Mouse (Mus musculus) CH12.LX (cell line): ENCODE measurements around the gene Chid1. TPM values are rescaled to one million over a fixed set of nuclear protein-coding genes. Genes with fewer than 3 reads are reported as not detected.

Experiments used
- DNase-seq: peaks from one replicate; pipeline ENCODE4 v3.0.0-alpha.2; 2013; ENCODE audit errors: extremely low read depth
- H3K27ac ChIP-seq: 2 replicates; pipeline ENCODE4 v1.5.1; 2012; ENCODE audit warnings: low read depth, mild to moderate bottlenecking, control low read depth, moderate library complexity; ENCODE audit not compliant: insufficient read depth
- H3K27me3 ChIP-seq: replicated peaks from 2 replicates; pipeline ENCODE3; 2012; ENCODE audit warnings: inconsistent platforms
- H3K36me3 ChIP-seq, 2 experiments: replicated peaks in 1 of 2; 2 replicates each; pipeline versions ENCODE3 to v1.6.1; 2012; ENCODE audit warnings: inconsistent platforms in 1 of 2, low read length in 1 of 2, mild to moderate bottlenecking in 1 of 2, mixed read lengths in 1 of 2, moderate library complexity in 1 of 2; ENCODE audit not compliant: control insufficient read depth in 1 of 2, insufficient read depth in 1 of 2
- H3K4me1 ChIP-seq, 2 experiments: 2 replicates each; pipeline ENCODE4 v1.6.1; 2012; ENCODE audit warnings: inconsistent platforms in 1 of 2, moderate library complexity in 1 of 2; ENCODE audit not compliant: insufficient read depth in 2 of 2, control insufficient read depth in 1 of 2
- H3K4me2 ChIP-seq: 2 replicates; pipeline ENCODE4 v1.6.1; 2012; ENCODE audit warnings: low read depth, mild to moderate bottlenecking, control low read depth; ENCODE audit not compliant: poor library complexity, insufficient read depth, severe bottlenecking
- H3K4me3 ChIP-seq, 3 experiments: fragments of 150-350 bp in 1 of 3; sonication (generic) in 1 of 3; replicated peaks in 1 of 3; 2 replicates each; pipeline versions ENCODE3 to v1.5.1; 2011 to 2012; ENCODE audit warnings: low read depth in 2 of 3, low read length in 2 of 3, mild to moderate bottlenecking in 2 of 3, moderate library complexity in 2 of 3, control low read depth in 1 of 3, improper control_type of control experiment in 1 of 3, inconsistent platforms in 1 of 3, mixed read lengths in 1 of 3; ENCODE audit not compliant: poor library complexity in 1 of 3
- H3K79me2 ChIP-seq: replicated peaks from 2 replicates; pipeline ENCODE4 v1.6.1; 2012; ENCODE audit warnings: mild to moderate bottlenecking, moderate library complexity; ENCODE audit not compliant: control insufficient read depth, poor library complexity, insufficient read depth, severe bottlenecking; ENCODE audit errors: extremely low read depth
- H3K9ac ChIP-seq: 2 replicates; pipeline ENCODE4 v1.6.1; 2012; ENCODE audit warnings: low read depth, mild to moderate bottlenecking, control low read depth, moderate library complexity; ENCODE audit not compliant: insufficient read depth
- H3K9me3 ChIP-seq: replicated peaks from 2 replicates; pipeline ENCODE3; 2012; ENCODE audit warnings: low read length, inconsistent platforms, mixed read lengths
- BHLHE40 ChIP-seq: IDR thresholded peaks from 2 replicates; pipeline ENCODE4 v1.6.1; 2011; ENCODE audit warnings: mild to moderate bottlenecking, low read depth, low read length, improper control_type of control experiment
- CHD1 ChIP-seq: IDR thresholded peaks from 2 replicates; pipeline ENCODE4 v1.6.1; 2012; ENCODE audit warnings: low read depth, low read length, improper control_type of control experiment, inconsistent platforms
- CHD2 ChIP-seq: IDR thresholded peaks from 2 replicates; pipeline ENCODE4 v1.6.1; 2011; ENCODE audit warnings: low read length, improper control_type of control experiment
- CTCF ChIP-seq, 2 experiments: IDR thresholded peaks in 1 of 2; conservative IDR thresholded peaks in 1 of 2; 2 replicates each; pipeline ENCODE4 v1.5.1; 2011 to 2012; ENCODE audit warnings: low read depth in 2 of 2, low read length in 2 of 2, improper control_type of control experiment in 1 of 2, inconsistent platforms in 1 of 2, mild to moderate bottlenecking in 1 of 2, moderate library complexity in 1 of 2
- ELF1 ChIP-seq: IDR thresholded peaks from 2 replicates; pipeline ENCODE4 v1.6.1; 2014; ENCODE audit warnings: low read depth, mild to moderate bottlenecking, inconsistent platforms, low read length, improper control_type of control experiment
- ETS1 ChIP-seq: conservative IDR thresholded peaks from 2 replicates; pipeline ENCODE4 v1.6.1; 2012; ENCODE audit warnings: low read depth, mild to moderate bottlenecking, inconsistent platforms, low read length, improper control_type of control experiment, moderate library complexity
- GABPA ChIP-seq: IDR thresholded peaks from 2 replicates; pipeline ENCODE4 v1.6.1; 2012; ENCODE audit warnings: low read depth, low read length, improper control_type of control experiment, inconsistent platforms; ENCODE audit not compliant: insufficient replicate concordance
- KAT2A ChIP-seq: IDR thresholded peaks from 2 replicates; pipeline ENCODE4 v1.6.1; 2012; ENCODE audit warnings: low read length, improper control_type of control experiment, inconsistent platforms; ENCODE audit not compliant: insufficient replicate concordance
- MAFK ChIP-seq: IDR thresholded peaks from 2 replicates; pipeline ENCODE4 v1.6.1; 2011; ENCODE audit warnings: low read length, improper control_type of control experiment; ENCODE audit not compliant: insufficient replicate concordance
- MAX ChIP-seq: IDR thresholded peaks from 2 replicates; pipeline ENCODE4 v1.6.1; 2011; ENCODE audit warnings: low read length, improper control_type of control experiment
- MAZ ChIP-seq: IDR thresholded peaks from 2 replicates; pipeline ENCODE4 v1.6.1; 2012; ENCODE audit warnings: low read depth, mild to moderate bottlenecking, inconsistent platforms, low read length, improper control_type of control experiment, moderate library complexity
- MEF2A ChIP-seq: IDR thresholded peaks from 2 replicates; pipeline ENCODE4 v1.6.1; 2014; ENCODE audit warnings: low read depth, mild to moderate bottlenecking, inconsistent platforms, low read length, improper control_type of control experiment, borderline replicate concordance
- MXI1 ChIP-seq: IDR thresholded peaks from 2 replicates; pipeline ENCODE4 v1.6.1; 2011; ENCODE audit warnings: mild to moderate bottlenecking, low read depth, low read length, improper control_type of control experiment
- MYC ChIP-seq: IDR thresholded peaks from 2 replicates; pipeline ENCODE4 v1.6.1; 2011; ENCODE audit warnings: low read depth, mild to moderate bottlenecking, improper control_type of control experiment, low read length
- NELFE ChIP-seq: IDR thresholded peaks from 2 replicates; pipeline ENCODE4 v1.6.1; 2011; ENCODE audit warnings: low read depth, low read length, improper control_type of control experiment
- NRF1 ChIP-seq: IDR thresholded peaks from 2 replicates; pipeline ENCODE4 v1.6.1; 2014; ENCODE audit warnings: low read depth, mild to moderate bottlenecking, inconsistent platforms, low read length, improper control_type of control experiment, moderate library complexity
- PAX5 ChIP-seq: IDR thresholded peaks from 2 replicates; pipeline ENCODE4 v1.6.1; 2012; ENCODE audit warnings: low read length, inconsistent platforms, mixed read lengths
- POLR2A ChIP-seq: IDR thresholded peaks from 2 replicates; pipeline ENCODE4 v1.6.1; 2011; ENCODE audit warnings: low read depth, mild to moderate bottlenecking, improper control_type of control experiment, low read length
- POLR2AphosphoS2 ChIP-seq: IDR thresholded peaks from 2 replicates; pipeline ENCODE4 v1.6.1; 2011; ENCODE audit warnings: low read depth, low read length, improper control_type of control experiment
- RCOR1 ChIP-seq: conservative IDR thresholded peaks from 2 replicates; pipeline ENCODE4 v1.6.1; 2012; ENCODE audit warnings: low read depth, mild to moderate bottlenecking, inconsistent platforms, low read length, improper control_type of control experiment
- SIN3A ChIP-seq: IDR thresholded peaks from 2 replicates; pipeline ENCODE4 v1.6.1; 2012; ENCODE audit warnings: low read length, improper control_type of control experiment, inconsistent platforms
- SMC3 ChIP-seq: IDR thresholded peaks from 2 replicates; pipeline ENCODE4 v1.6.1; 2011; ENCODE audit warnings: low read depth, low read length, improper control_type of control experiment
- UBTF ChIP-seq: IDR thresholded peaks from 2 replicates; pipeline ENCODE4 v1.6.1; 2012; ENCODE audit warnings: low read depth, mild to moderate bottlenecking, inconsistent platforms, low read length, improper control_type of control experiment, moderate library complexity
- USF1 ChIP-seq: IDR thresholded peaks from 2 replicates; pipeline ENCODE4 v1.6.1; 2014; ENCODE audit warnings: low read depth, mild to moderate bottlenecking, inconsistent platforms, low read length, improper control_type of control experiment
- USF2 ChIP-seq: conservative IDR thresholded peaks from 2 replicates; pipeline ENCODE4 v1.6.1; 2011; ENCODE audit warnings: low read depth, low read length, improper control_type of control experiment
- ZC3H11A ChIP-seq: IDR thresholded peaks from 2 replicates; pipeline ENCODE4 v1.6.1; 2012; ENCODE audit warnings: low read depth, mild to moderate bottlenecking, inconsistent platforms, low read length, improper control_type of control experiment
- ZNF384 ChIP-seq: IDR thresholded peaks from 2 replicates; pipeline ENCODE4 v1.6.1; 2012; ENCODE audit warnings: low read depth, low read length, improper control_type of control experiment, inconsistent platforms
- dilution Hi-C: fragments of 300-500 bp; cut with MboI; formaldehyde crosslinking; loops from 2 replicates; pipeline ENCODE4 v1.14.3; 2020; ENCODE audit warnings: low sequenced_read_pairs; ENCODE audit not compliant: extremely low pct_unique_long_range_greater_than_20kb, extremely low pct_ligation_motif_present
- in situ Hi-C: fragments of 300-500 bp; cut with MboI; formaldehyde crosslinking; loops from 3 replicates; pipeline ENCODE4 v1.14.3; 2019; ENCODE audit warnings: low sequenced_read_pairs, low pct_ligation_motif_present, low pct_unique_long_range_greater_than_20kb, mixed read lengths
- polyA plus RNA-seq: library from polyadenylated mRNA; unstranded; fragments of >175 nt; gene quantifications from 2 replicates; pipeline ENCODE4 v1.2.1, GENCODE M21; 2012; ENCODE audit warnings: low read depth; ENCODE audit not compliant: insufficient read length
- total RNA-seq, 2 experiments: library from RNA; depleted of rRNA; stranded (reverse); fragments of 300-350 nt in 1 of 2; fragments of >200 nt in 1 of 2; gene quantifications; 2 replicates each; pipeline ENCODE4 v1.2.3; 2012 to 2014

Chid1 gene
- total and polyA plus RNA-seq, 3 experiments: 27.0 to 50.5 (median 42.3) TPM

- H3K9ac ChIP-seq: no peak overlapping the region
- peaks cover 4 to 25% of the 10 kb centered on the region in 2 experiments for H3K4me1 ChIP-seq
- H3K79me2 ChIP-seq: no peaks in the 10 kb centered on the region
- no peak overlapping the region for H3K27ac ChIP-seq
- no peak for TF ChIP-seq CHD1
- TF ChIP-seq MXI1: no peak
- no peak for TF ChIP-seq USF1
- TF ChIP-seq SIN3A: no peak
- TF ChIP-seq USF2: no peak
- no peak for TF ChIP-seq POLR2A
- no peak for TF ChIP-seq RCOR1
- no peak for TF ChIP-seq CTCF (conservative IDR thresholded peaks at IDR 0.05 in 1 of 2, IDR thresholded peaks at IDR 0.05 in 1 of 2; ENCODE audit: low read depth in 2 of 2, low read length in 2 of 2)
- no peak for TF ChIP-seq MEF2A
- TF ChIP-seq ETS1: no peak
- no peak for TF ChIP-seq POLR2AphosphoS2
- no peak for TF ChIP-seq MYC
- TF ChIP-seq SMC3: no peak
- TF ChIP-seq GABPA: no peak
- no peak for TF ChIP-seq MAFK
- TF ChIP-seq PAX5: no peak
- TF ChIP-seq ELF1: no peak
- no peak for TF ChIP-seq CHD2
- TF ChIP-seq NELFE: no peak
- TF ChIP-seq MAZ: no peak
- TF ChIP-seq, all 38 proteins: peak for 0
- Histone ChIP-seq H3K4me3 (no peak overlapping the region), H3K9me3 (no peaks in the 10 kb centered on the region), H3K36me3 (peaks cover 22 to 35% of the 10 kb centered on the region in 2 experiments), H3K4me2 (no peak overlapping the region), H3K27me3 (no peaks in the 10 kb centered on the region)
- no peak for DNase-seq
- dilution Hi-C loops (no loop called here), in situ Hi-C loops (no loop called here)
Measured at GRCm38 (mm10) chr7:141462333-141462821, 77.3 kb downstream of the Chid1 start.

- Histone ChIP-seq H3K4me2 (no peak overlapping the region), H3K9ac (no peak overlapping the region), H3K4me3 (no peak overlapping the region), H3K27ac (no peak overlapping the region), H3K36me3 (peaks cover 22 to 42% of the 10 kb centered on the region in 2 experiments), H3K4me1 (peaks cover 5 to 24% of the 10 kb centered on the region in 2 experiments), H3K79me2 (no peaks in the 10 kb centered on the region), H3K27me3 (no peaks in the 10 kb centered on the region), H3K9me3 (no peaks in the 10 kb centered on the region)
- in situ Hi-C loops: no loop called here
- TF ChIP-seq ELF1 (no peak), BHLHE40 (no peak), SMC3 (no peak), MAX (no peak), POLR2A (no peak), MYC (no peak), USF1 (no peak), MAFK (no peak), ZNF384 (no peak), ZC3H11A (no peak), UBTF (no peak), KAT2A (no peak), CTCF (conservative IDR thresholded peaks at IDR 0.05 in 1 of 2, IDR thresholded peaks at IDR 0.05 in 1 of 2; ENCODE audit: low read depth in 2 of 2, low read length in 2 of 2) (no peak), GABPA (no peak), NRF1 (no peak)
- DNase-seq: no peak
- dilution Hi-C loops: no loop called here
Measured at GRCm38 (mm10) chr7:141461521-141462332, 77.9 kb downstream of the Chid1 start.
